Mouse (Mus musculus): ENCODE data around the gene Ccdc34. TPM values are rescaled to one million over a fixed set of nuclear protein-coding genes. Genes with fewer than 3 reads are reported as not detected.

Gene Ccdc34
- total and polyA plus RNA-seq, 3 experiments: 17.2 to 44.6 (median 22.4) TPM

DNA sequence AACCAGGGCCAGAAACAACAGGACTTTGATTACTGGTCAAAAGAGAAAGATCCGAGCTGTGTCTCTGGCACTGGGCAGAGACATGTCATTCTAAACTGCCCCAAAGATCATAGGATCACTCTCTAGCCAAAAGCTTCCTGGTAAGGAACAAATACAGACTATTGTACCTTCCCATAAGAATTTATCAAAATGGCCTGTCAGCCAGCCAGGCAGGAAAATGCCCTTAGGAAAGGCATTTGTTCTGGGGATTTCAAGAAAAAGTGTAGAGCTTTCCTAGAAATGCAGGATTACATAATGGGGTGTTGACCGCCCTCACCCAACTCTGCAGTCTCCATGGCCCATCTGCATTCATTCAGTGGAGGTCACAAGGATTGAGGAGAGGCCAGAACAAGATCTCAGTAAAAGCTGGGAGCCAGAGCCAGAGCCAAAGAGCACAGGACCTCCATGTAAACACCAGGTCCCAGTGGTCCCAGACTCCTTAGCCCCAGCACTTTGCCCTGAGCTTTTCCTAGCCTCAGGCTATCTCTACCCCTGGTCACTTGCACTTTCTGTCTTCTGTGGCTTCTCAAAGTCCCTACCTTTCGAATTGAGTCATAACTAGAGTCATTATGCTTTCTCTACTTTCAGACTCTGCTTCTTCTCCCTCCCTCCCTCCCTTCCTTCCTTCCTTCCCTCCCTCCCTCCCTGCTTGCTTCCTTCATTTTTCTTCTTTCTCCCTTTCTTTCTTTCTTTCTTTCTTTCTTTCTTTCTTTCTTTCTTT lies 115.9 kb downstream of the Ccdc34 start:
- in situ Hi-C loops (cut with MboI; ENCODE audit: low pct_ligation_motif_present, low pct_unique_long_range_greater_than_20kb, low sequenced_read_pairs) (no loop called here), dilution Hi-C loops (cut with MboI; ENCODE audit: extremely low pct_ligation_motif_present, extremely low pct_unique_long_range_greater_than_20kb, low sequenced_read_pairs) (no loop called here)
- Histone ChIP-seq H3K9me3 (replicated peaks; ENCODE audit: low read length) (no peaks in the 10 kb centered on the region), H3K27ac (ENCODE audit: insufficient read depth, low read depth) (no peak overlapping the region), H3K36me3 (replicated peaks in 1 of 2; ENCODE audit: control insufficient read depth in 1 of 2, insufficient read depth in 1 of 2, low read length in 1 of 2) (no peaks in the 10 kb centered on the region), H3K27me3 (replicated peaks) (peaks cover 2% of the 10 kb centered on the region), H3K4me1 (ENCODE audit: control insufficient read depth in 1 of 2, insufficient read depth in 2 of 2) (no peaks in the 10 kb centered on the region), H3K4me3 (replicated peaks in 1 of 3; ENCODE audit: low read depth in 2 of 3, low read length in 2 of 3, poor library complexity in 1 of 3) (no peak overlapping the region), H3K4me2 (ENCODE audit: insufficient read depth, low read depth, poor library complexity, severe bottlenecking) (no peak overlapping the region), H3K79me2 (replicated peaks; ENCODE audit: control insufficient read depth, extremely low read depth, insufficient read depth, poor library complexity, severe bottlenecking) (no peaks in the 10 kb centered on the region), H3K9ac (ENCODE audit: insufficient read depth, low read depth) (no peak overlapping the region)
- TF ChIP-seq JUND (conservative IDR thresholded peaks at IDR 0.05; ENCODE audit: low read depth, low read length) (peak; percentile 41; the same call in 1 of the 2 replicates), TBP (conservative IDR thresholded peaks at IDR 0.05; ENCODE audit: low read depth, low read length) (no peak), RCOR1 (conservative IDR thresholded peaks at IDR 0.05; ENCODE audit: low read depth, low read length) (no peak), IRF4 (IDR thresholded peaks at IDR 0.05; ENCODE audit: low read depth, low read length) (peak; percentile 84), MAFK (IDR thresholded peaks at IDR 0.05; ENCODE audit: insufficient replicate concordance, low read length) (peak; percentile 63; the same call in 1 of the 2 replicates), CTCF (conservative IDR thresholded peaks at IDR 0.05 in 1 of 2, IDR thresholded peaks at IDR 0.05 in 1 of 2; ENCODE audit: low read depth in 2 of 2, low read length in 2 of 2) (no peak), NELFE (IDR thresholded peaks at IDR 0.05; ENCODE audit: low read depth, low read length) (no peak), KAT2A (IDR thresholded peaks at IDR 0.05; ENCODE audit: insufficient replicate concordance, low read length) (no peak)
- DNase-seq (ENCODE audit: extremely low read depth): peak; percentile 3

DNA sequence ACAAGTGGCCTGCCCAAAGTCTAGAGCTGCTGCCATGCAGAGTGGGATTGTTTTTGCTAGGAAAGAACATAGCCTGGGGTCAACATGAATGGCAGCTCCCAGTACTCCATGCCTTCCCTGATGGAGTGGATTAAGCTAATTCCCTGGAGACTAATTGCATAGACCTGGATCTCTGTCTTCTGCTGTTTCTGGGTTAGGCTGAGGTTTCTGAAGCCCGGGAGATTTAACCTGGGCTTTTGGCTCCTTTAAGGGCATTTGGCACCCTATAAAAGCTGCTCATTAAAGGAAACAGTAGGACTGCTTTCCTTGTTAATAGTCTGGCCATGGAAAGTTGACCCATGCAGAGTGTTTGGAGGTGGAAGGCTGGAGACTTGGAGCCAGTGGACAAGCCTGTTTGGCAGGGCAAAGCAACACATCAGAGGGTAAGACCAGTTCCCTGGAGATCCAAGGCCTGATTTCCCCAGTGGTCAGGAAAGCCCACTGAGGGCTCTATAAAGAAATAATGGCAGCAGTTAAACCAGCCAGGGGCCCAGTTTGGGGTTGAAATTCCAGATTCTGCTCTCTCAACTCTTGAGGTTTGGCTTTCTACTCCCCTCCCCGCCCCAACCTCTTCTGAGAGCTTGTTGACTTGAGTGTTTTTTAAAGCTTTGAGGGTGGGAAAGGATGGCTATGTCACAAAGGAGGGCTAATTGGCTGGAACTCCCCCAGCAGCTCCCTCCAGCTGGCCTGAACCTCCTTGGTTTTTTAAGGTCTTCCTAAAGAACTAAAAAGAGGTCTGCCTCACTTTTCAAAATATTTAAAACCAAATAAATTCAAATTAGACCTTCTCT lies 117.4 kb downstream of the Ccdc34 start:
- in situ Hi-C loops (cut with MboI; ENCODE audit: low pct_ligation_motif_present, low pct_unique_long_range_greater_than_20kb, low sequenced_read_pairs) (no loop called here), dilution Hi-C loops (cut with MboI; ENCODE audit: extremely low pct_ligation_motif_present, extremely low pct_unique_long_range_greater_than_20kb, low sequenced_read_pairs) (no loop called here)
- H3K9ac ChIP-seq (ENCODE audit: insufficient read depth, low read depth): no peak overlapping the region

DNA sequence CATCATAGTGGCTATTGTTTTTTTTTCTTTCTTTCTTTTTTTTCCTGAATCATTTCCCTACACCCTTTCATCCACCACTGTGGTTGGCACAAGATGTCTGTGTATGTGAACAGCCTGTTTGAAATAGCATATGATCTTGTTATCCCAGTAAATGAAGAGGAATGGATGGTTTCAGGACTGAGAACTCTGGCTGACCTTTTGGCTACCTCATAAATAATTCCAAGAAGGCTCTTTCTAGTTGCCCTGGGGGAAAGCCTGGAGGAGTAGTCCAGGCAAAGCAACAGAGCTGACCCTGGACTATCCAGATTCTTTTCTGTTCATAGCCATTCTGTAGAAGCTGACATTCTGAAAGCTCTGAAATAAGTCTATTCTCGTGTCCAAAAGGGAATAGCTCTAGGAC lies 119.7 kb downstream of the Ccdc34 start:
- TF ChIP-seq ELF1 (IDR thresholded peaks at IDR 0.05; ENCODE audit: low read depth, low read length): no peak
- no peaks in the 10 kb centered on the region for H3K79me2 ChIP-seq (replicated peaks; ENCODE audit: control insufficient read depth, extremely low read depth, insufficient read depth, poor library complexity, severe bottlenecking)
- DNase-seq (ENCODE audit: extremely low read depth): no peak
- dilution Hi-C loops (cut with MboI; ENCODE audit: extremely low pct_ligation_motif_present, extremely low pct_unique_long_range_greater_than_20kb, low sequenced_read_pairs) (no loop called here), in situ Hi-C loops (cut with MboI; ENCODE audit: low pct_ligation_motif_present, low pct_unique_long_range_greater_than_20kb, low sequenced_read_pairs) (no loop called here)
- H3K9ac ChIP-seq (ENCODE audit: insufficient read depth, low read depth): no peak overlapping the region
- H3K4me1 ChIP-seq (ENCODE audit: control insufficient read depth in 1 of 2, insufficient read depth in 2 of 2): no peaks in the 10 kb centered on the region
- no peak overlapping the region for H3K27ac ChIP-seq (ENCODE audit: insufficient read depth, low read depth)
- no peaks in the 10 kb centered on the region for H3K36me3 ChIP-seq (replicated peaks in 1 of 2; ENCODE audit: control insufficient read depth in 1 of 2, insufficient read depth in 1 of 2, low read length in 1 of 2)
- no peak overlapping the region for H3K4me2 ChIP-seq (ENCODE audit: insufficient read depth, low read depth, poor library complexity, severe bottlenecking)
- H3K9me3 ChIP-seq (replicated peaks; ENCODE audit: low read length): no peaks in the 10 kb centered on the region
- H3K27me3 ChIP-seq (replicated peaks): peaks cover 2% of the 10 kb centered on the region
- no peak overlapping the region for H3K4me3 ChIP-seq (replicated peaks in 1 of 3; ENCODE audit: low read depth in 2 of 3, low read length in 2 of 3, poor library complexity in 1 of 3)

More for the DNA sequence above, 117.4 kb downstream of the Ccdc34 start:
- peaks cover 2% of the 10 kb centered on the region for H3K27me3 ChIP-seq (replicated peaks)
- H3K9me3 ChIP-seq (replicated peaks; ENCODE audit: low read length): no peaks in the 10 kb centered on the region
- H3K36me3 ChIP-seq (replicated peaks in 1 of 2; ENCODE audit: control insufficient read depth in 1 of 2, insufficient read depth in 1 of 2, low read length in 1 of 2): no peaks in the 10 kb centered on the region
- no peaks in the 10 kb centered on the region for H3K79me2 ChIP-seq (replicated peaks; ENCODE audit: control insufficient read depth, extremely low read depth, insufficient read depth, poor library complexity, severe bottlenecking)
- DNase-seq (ENCODE audit: extremely low read depth): no peak
- no peak overlapping the region for H3K4me2 ChIP-seq (ENCODE audit: insufficient read depth, low read depth, poor library complexity, severe bottlenecking)
- TF ChIP-seq TCF12 (IDR thresholded peaks at IDR 0.05; ENCODE audit: low read depth, low read length): no peak
- TF ChIP-seq USF2 (conservative IDR thresholded peaks at IDR 0.05; ENCODE audit: low read depth, low read length): no peak
- no peaks in the 10 kb centered on the region for H3K4me1 ChIP-seq (ENCODE audit: control insufficient read depth in 1 of 2, insufficient read depth in 2 of 2)
- H3K27ac ChIP-seq (ENCODE audit: insufficient read depth, low read depth): no peak overlapping the region
- no peak overlapping the region for H3K4me3 ChIP-seq (replicated peaks in 1 of 3; ENCODE audit: low read depth in 2 of 3, low read length in 2 of 3, poor library complexity in 1 of 3)
